Comparison of ENCODE assay signal across 29 mouse cellular contexts in genomic region chr9:3012054-3012621, GRCm38 (mm10). TPM values are rescaled to one million over a fixed set of nuclear protein-coding genes. Genes with fewer than 3 reads are reported as not detected.
DNase-seq lines count a peak whose midpoint lies in the region; ATAC-seq and TF ChIP-seq lines count a peak whose summit lies in the region.
"Not testable (repeated sequence)": the region's sequence is repeated elsewhere in the genome, so short reads cannot be mapped to it uniquely, and the experiment has no call there.
"Had no signal": no experiment of that assay in that cellular context is flagged by ENCODE, and none has a peak within 500 bp of the region (broad histone marks: within the 10 kb centered on the region; RNA-seq: fewer than 3 reads in every experiment).

No protein-coding gene starts in this region.

- H3K4me3 ChIP-seq in G1E (ENCODE audit: low read depth, low read length); hindbrain, embryonic 14.5 days (replicated peaks; ENCODE audit: low read length); lung, embryonic 16.5 days (ENCODE audit: low read length): not testable (repeated sequence)

- H3K4me1 ChIP-seq in G1E (ENCODE audit: insufficient read depth, low read depth, low read length); hindbrain, embryonic 14.5 days (replicated peaks; ENCODE audit: control insufficient read depth, insufficient read depth, low read length); lung, embryonic 16.5 days (replicated peaks; ENCODE audit: control insufficient read depth, insufficient read depth, low read length): not testable (repeated sequence)

- not testable (repeated sequence) for H3K27ac ChIP-seq in hindbrain, embryonic 14.5 days; lung, embryonic 16.5 days (ENCODE audit: low read length)

- ATAC-seq in G1E (ENCODE audit: extremely low read depth, insufficient number of reproducible peaks, low FRiP score, poor library complexity, severe bottlenecking) = peak; percentile 36; the same call in 1 of the 2 replicates
- ATAC-seq in erythroblast, adult 5-6 weeks (replicated peaks; ENCODE audit: low FRiP score, poor library complexity, severe bottlenecking) = peak; percentile 58
- ATAC-seq in granulocyte monocyte progenitor cell, adult 5-6 weeks (replicated peaks; ENCODE audit: poor library complexity, severe bottlenecking) = peak; percentile 43
- ATAC-seq in hindbrain, embryonic 14.5 days (ENCODE audit: low FRiP score) = peak; percentile 37; the same call in 1 of the 2 replicates
- ATAC-seq in lung, embryonic 16.5 days (ENCODE audit: low read depth) = 0 out of 2 replicates have a peak, but pooled peaks have one; percentile 21
- ATAC-seq in megakaryocyte-erythroid progenitor cell, adult 5-6 weeks (replicated peaks; ENCODE audit: low FRiP score, low TSS enrichment, poor library complexity, severe bottlenecking) = peak; percentile 70

- WGBS in hindbrain, embryonic 14.5 days = 87% methylated on average over 2 of the region's 7 CpGs
- 77% methylated on average over 2 of the region's 7 CpGs for WGBS in lung, embryonic 16.5 days

- H3K27me3 ChIP-seq in G1E (ENCODE audit: insufficient read depth, low read length); hindbrain, embryonic 14.5 days (ENCODE audit: control insufficient read depth, insufficient read depth, low read length); lung, embryonic 16.5 days (ENCODE audit: control insufficient read depth, insufficient read depth, low read depth, low read length): not testable (repeated sequence)

- not testable (repeated sequence) for H3K9me3 ChIP-seq in G1E (replicated peaks); hindbrain, embryonic 14.5 days (ENCODE audit: control insufficient read depth, low read length); lung, embryonic 16.5 days (ENCODE audit: control insufficient read depth, low read length)

- DNase-seq in G1E (ENCODE audit: low spot score); hindbrain, embryonic 14.5 days (ENCODE audit: low spot score): not testable (repeated sequence)

- H3K36me3 ChIP-seq in G1E (replicated peaks); hindbrain, embryonic 14.5 days (replicated peaks; ENCODE audit: control insufficient read depth, insufficient read depth); lung, embryonic 16.5 days (ENCODE audit: control insufficient read depth, insufficient read depth, low read length): not testable (repeated sequence)

- not testable (repeated sequence) for H3K9ac ChIP-seq in hindbrain, embryonic 14.5 days; lung, embryonic 16.5 days (ENCODE audit: low read length)

- not testable (repeated sequence) for TF ChIP-seq CTCF in G1E (IDR thresholded peaks at IDR 0.05; ENCODE audit: low read depth, low read length)

- not testable (repeated sequence) for H3K4me2 ChIP-seq in hindbrain, embryonic 14.5 days (replicated peaks); lung, embryonic 16.5 days (ENCODE audit: low read depth, low read length)

RNA-seq across cellular contexts. Expression of gene Gm10721, which starts 0.8 kb away (rescaled TPM):
- total RNA-seq in G1E (2014; fragmentation: Nextera tagmentation) = not detected in 2 replicates
- 17.5 and 19.1 TPM in 2 replicates for total RNA-seq in G1E (2017)
- polyA plus RNA-seq in G1E (2012) = 0.11 TPM in 2 replicates
- 6.5 and 7.5 TPM in 2 replicates for total RNA-seq in erythroblast, adult 5-6 weeks (2015; ENCODE audit: low replicate concordance)
- 19.3 and 30.7 TPM in 2 replicates for total RNA-seq in erythroblast, adult 5-6 weeks (2017; ENCODE audit: low replicate concordance)
- total RNA-seq in granulocyte monocyte progenitor cell, adult 5-6 weeks (2014; fragmentation: Nextera tagmentation) = 0.80 TPM in 1 of 2 replicates, not detected in the other
- total RNA-seq in granulocyte monocyte progenitor cell, adult 5-6 weeks (2017) = not detected in 2 replicates
- polyA plus RNA-seq in hindbrain, embryonic 14.5 days (2014; fragmentation: Nextera tagmentation; extraction: Ambion mirVana) = not detected in 2 replicates
- not detected in 2 replicates for polyA plus RNA-seq in lung, embryonic 16.5 days (2015; fragmentation: Nextera tagmentation; extraction: Ambion mirVana)
- total RNA-seq in megakaryocyte-erythroid progenitor cell, adult 5-6 weeks (2014; fragmentation: Nextera tagmentation) = 0.77 and 2.1 TPM in 2 replicates
- not detected in 2 replicates for total RNA-seq in megakaryocyte-erythroid progenitor cell, adult 5-6 weeks (2017)
- total RNA-seq: gastrocnemius, adult 8-10 months; gastrocnemius, postnatal 25 days had no signal
- polyA plus RNA-seq: cerebellum, adult 2 months; cortical plate, adult 2 months; embryonic facial prominence, embryonic 10.5 days; embryonic facial prominence, embryonic 13.5 days; forebrain, embryonic 11.5 days; forebrain, embryonic 14.5 days; forebrain, postnatal 0 days; gonadal fat pad, adult 2 months; heart, adult 2 months; heart, embryonic 10.5 days; heart, embryonic 14.5 days; heart, postnatal 0 days; hindbrain, embryonic 10.5 days; intestine, embryonic 14.5 days; intestine, postnatal 0 days; Patski had no signal

RNA-seq across cellular contexts. Expression of gene Gm10720, which starts 3.3 kb away (rescaled TPM):
- not detected in 2 replicates for total RNA-seq in G1E (2014; fragmentation: Nextera tagmentation)
- 5.0 and 7.5 TPM in 2 replicates for total RNA-seq in G1E (2017)
- polyA plus RNA-seq in G1E (2012) = not detected in 2 replicates
- total RNA-seq in erythroblast, adult 5-6 weeks (2015; ENCODE audit: low replicate concordance) = 2.9 TPM in 1 of 2 replicates, not detected in the other
- 1.7 and 10.6 TPM in 2 replicates for total RNA-seq in erythroblast, adult 5-6 weeks (2017; ENCODE audit: low replicate concordance)
- not detected in 2 replicates for total RNA-seq in granulocyte monocyte progenitor cell, adult 5-6 weeks (2014; fragmentation: Nextera tagmentation)
- not detected in 2 replicates for total RNA-seq in granulocyte monocyte progenitor cell, adult 5-6 weeks (2017)
- not detected in 2 replicates for polyA plus RNA-seq in hindbrain, embryonic 14.5 days (2014; fragmentation: Nextera tagmentation; extraction: Ambion mirVana)
- polyA plus RNA-seq in lung, embryonic 16.5 days (2015; fragmentation: Nextera tagmentation; extraction: Ambion mirVana) = not detected in 2 replicates
- total RNA-seq in megakaryocyte-erythroid progenitor cell, adult 5-6 weeks (2014; fragmentation: Nextera tagmentation) = not detected in 2 replicates
- total RNA-seq in megakaryocyte-erythroid progenitor cell, adult 5-6 weeks (2017) = 5.9 TPM in 1 of 2 replicates, not detected in the other
- total RNA-seq: adrenal gland, adult 18-20 months; adrenal gland, postnatal 10 days; adrenal gland, postnatal 36 days; forebrain, postnatal 0 days; gastrocnemius, adult 8-10 months; gastrocnemius, postnatal 25 days; heart, adult 2 months; heart, postnatal 25 days had no signal
- polyA plus RNA-seq: cerebellum, adult 2 months; cortical plate, adult 2 months; embryonic facial prominence, embryonic 10.5 days; embryonic facial prominence, embryonic 13.5 days; forebrain, embryonic 11.5 days; forebrain, embryonic 14.5 days; forebrain, postnatal 0 days; gonadal fat pad, adult 2 months; heart, adult 2 months; heart, embryonic 10.5 days; heart, embryonic 14.5 days; heart, postnatal 0 days; hindbrain, embryonic 10.5 days; hindbrain, embryonic 13.5 days; intestine, embryonic 14.5 days; intestine, postnatal 0 days; Patski had no signal

RNA-seq across cellular contexts. Expression of gene Gm10719, which starts 5.1 kb away (rescaled TPM):
- 3.2 TPM in 1 of 2 replicates, not detected in the other for total RNA-seq in G1E (2014; fragmentation: Nextera tagmentation)
- 106 and 146 TPM in 2 replicates for total RNA-seq in G1E (2017)
- polyA plus RNA-seq in G1E (2012) = 0.38 and 1.0 TPM in 2 replicates
- total RNA-seq in erythroblast, adult 5-6 weeks (2015; ENCODE audit: low replicate concordance) = 2.9 and 39.8 TPM in 2 replicates
- total RNA-seq in erythroblast, adult 5-6 weeks (2017; ENCODE audit: low replicate concordance) = 68.4 and 134 TPM in 2 replicates
- 1.2 and 4.6 TPM in 2 replicates for total RNA-seq in granulocyte monocyte progenitor cell, adult 5-6 weeks (2014; fragmentation: Nextera tagmentation)
- total RNA-seq in granulocyte monocyte progenitor cell, adult 5-6 weeks (2017) = not detected in 2 replicates
- polyA plus RNA-seq in hindbrain, embryonic 14.5 days (2014; fragmentation: Nextera tagmentation; extraction: Ambion mirVana) = 0.47 TPM in 1 of 2 replicates, not detected in the other
- polyA plus RNA-seq in lung, embryonic 16.5 days (2015; fragmentation: Nextera tagmentation; extraction: Ambion mirVana) = not detected in 2 replicates
- 1.6 and 2.3 TPM in 2 replicates for total RNA-seq in megakaryocyte-erythroid progenitor cell, adult 5-6 weeks (2014; fragmentation: Nextera tagmentation)
- not detected in 2 replicates for total RNA-seq in megakaryocyte-erythroid progenitor cell, adult 5-6 weeks (2017)
- total RNA-seq: gastrocnemius, postnatal 25 days; heart, adult 2 months; heart, postnatal 25 days had no signal
- polyA plus RNA-seq: cortical plate, adult 2 months; embryonic facial prominence, embryonic 10.5 days; embryonic facial prominence, embryonic 13.5 days; forebrain, embryonic 11.5 days; forebrain, embryonic 14.5 days; gonadal fat pad, adult 2 months; heart, adult 2 months; heart, embryonic 10.5 days; heart, embryonic 14.5 days; heart, postnatal 0 days; intestine, embryonic 14.5 days; intestine, postnatal 0 days; Patski had no signal

RNA-seq across cellular contexts. Expression of gene Gm11168, which starts 9.0 kb away (rescaled TPM):
- 1.9 and 3.6 TPM in 2 replicates for total RNA-seq in G1E (2014; fragmentation: Nextera tagmentation)
- total RNA-seq in G1E (2017) = 12.4 and 16.0 TPM in 2 replicates
- polyA plus RNA-seq in G1E (2012) = 0.12 TPM in 1 of 2 replicates, not detected in the other
- total RNA-seq in erythroblast, adult 5-6 weeks (2015; ENCODE audit: low replicate concordance) = 3.8 and 12.3 TPM in 2 replicates
- 8.1 and 36.2 TPM in 2 replicates for total RNA-seq in erythroblast, adult 5-6 weeks (2017; ENCODE audit: low replicate concordance)
- total RNA-seq in granulocyte monocyte progenitor cell, adult 5-6 weeks (2014; fragmentation: Nextera tagmentation) = not detected in 2 replicates
- total RNA-seq in granulocyte monocyte progenitor cell, adult 5-6 weeks (2017) = not detected in 2 replicates
- polyA plus RNA-seq in hindbrain, embryonic 14.5 days (2014; fragmentation: Nextera tagmentation; extraction: Ambion mirVana) = not detected in 2 replicates
- polyA plus RNA-seq in lung, embryonic 16.5 days (2015; fragmentation: Nextera tagmentation; extraction: Ambion mirVana) = not detected in 2 replicates
- 0.76 and 1.6 TPM in 2 replicates for total RNA-seq in megakaryocyte-erythroid progenitor cell, adult 5-6 weeks (2014; fragmentation: Nextera tagmentation)
- total RNA-seq in megakaryocyte-erythroid progenitor cell, adult 5-6 weeks (2017) = not detected in 2 replicates
- total RNA-seq: adrenal gland, adult 18-20 months; adrenal gland, postnatal 36 days; forebrain, postnatal 0 days; gastrocnemius, adult 8-10 months; gastrocnemius, postnatal 25 days; heart, adult 2 months; heart, postnatal 25 days had no signal
- polyA plus RNA-seq: cerebellum, adult 2 months; cortical plate, adult 2 months; embryonic facial prominence, embryonic 10.5 days; embryonic facial prominence, embryonic 13.5 days; forebrain, embryonic 11.5 days; forebrain, embryonic 14.5 days; forebrain, postnatal 0 days; gonadal fat pad, adult 2 months; heart, adult 2 months; heart, embryonic 10.5 days; heart, embryonic 14.5 days; heart, postnatal 0 days; hindbrain, embryonic 10.5 days; intestine, embryonic 14.5 days; intestine, postnatal 0 days; Patski had no signal

RNA-seq across cellular contexts. Expression of gene Gm10718, which starts 11.2 kb away (rescaled TPM):
- total RNA-seq in G1E (2014; fragmentation: Nextera tagmentation) (not detected in 2 replicates), G1E (2017) (46.0 and 52.3 TPM in 2 replicates)
- 1.3 and 2.6 TPM in 2 replicates for polyA plus RNA-seq in G1E (2012)
- total RNA-seq in erythroblast, adult 5-6 weeks (2015; ENCODE audit: low replicate concordance) = 5.4 and 26.3 TPM in 2 replicates
- total RNA-seq in erythroblast, adult 5-6 weeks (2017; ENCODE audit: low replicate concordance) = 27.9 and 81.7 TPM in 2 replicates
- 4.0 TPM in 1 of 2 replicates, not detected in the other for total RNA-seq in granulocyte monocyte progenitor cell, adult 5-6 weeks (2014; fragmentation: Nextera tagmentation)
- total RNA-seq in granulocyte monocyte progenitor cell, adult 5-6 weeks (2017) = not detected in 2 replicates
- 0.86 TPM in 1 of 2 replicates, not detected in the other for polyA plus RNA-seq in hindbrain, embryonic 14.5 days (2014; fragmentation: Nextera tagmentation; extraction: Ambion mirVana)
- polyA plus RNA-seq in lung, embryonic 16.5 days (2015; fragmentation: Nextera tagmentation; extraction: Ambion mirVana) = 0.62 TPM in 1 of 2 replicates, not detected in the other
- total RNA-seq in megakaryocyte-erythroid progenitor cell, adult 5-6 weeks (2014; fragmentation: Nextera tagmentation) = 2.8 TPM in 1 of 2 replicates, not detected in the other
- total RNA-seq in megakaryocyte-erythroid progenitor cell, adult 5-6 weeks (2017) = not detected in 2 replicates
- total RNA-seq: forebrain, postnatal 0 days; gastrocnemius, postnatal 25 days; heart, postnatal 25 days had no signal
- polyA plus RNA-seq: embryonic facial prominence, embryonic 10.5 days; forebrain, embryonic 14.5 days; forebrain, postnatal 0 days; gonadal fat pad, adult 2 months; heart, adult 2 months; heart, embryonic 10.5 days; hindbrain, embryonic 10.5 days; Patski had no signal
